ENCODE assay signal across 8 mouse cellular contexts in genomic region chr10:7469716-7470414, GRCm38 (mm10). TPM values are rescaled to one million over a fixed set of nuclear protein-coding genes. Genes with fewer than 3 reads are reported as not detected.
A peak's percentile ranks its signal among the peaks of the same experiment; 100 is the strongest.
DNase-seq lines count a peak whose midpoint lies in the region; ATAC-seq and TF ChIP-seq lines count a peak whose summit lies in the region.
"Not testable (repeated sequence)": the region's sequence is repeated elsewhere in the genome, so short reads cannot be mapped to it uniquely, and the experiment has no call there.

No protein-coding gene starts in this region.

- not testable (repeated sequence) for H3K9me3 ChIP-seq in ES-Bruce4 (replicated peaks; ENCODE audit: control insufficient read depth, insufficient read depth, low read length, poor library complexity, severe bottlenecking); hindbrain, embryonic 12.5 days (replicated peaks); neural tube, embryonic 14.5 days (ENCODE audit: control insufficient read depth, low read length)

- WGBS in hindbrain, embryonic 12.5 days = 0% methylated on average over 7 of the region's 7 CpGs
- 1% methylated on average over 7 of the region's 7 CpGs for WGBS in neural tube, embryonic 14.5 days

- ATAC-seq in hindbrain, embryonic 12.5 days (ENCODE audit: low FRiP score) = not testable (repeated sequence)
- ATAC-seq in neural tube, embryonic 14.5 days (ENCODE audit: low read depth) = 0 out of 2 replicates have a peak, but pooled peaks have one; percentile 44

- H3K27me3 ChIP-seq in ES-Bruce4 (ENCODE audit: control insufficient read depth, insufficient read depth, low read length, poor library complexity, severe bottlenecking); hindbrain, embryonic 12.5 days; neural tube, embryonic 14.5 days (ENCODE audit: control insufficient read depth, insufficient read depth, low read length); testis, adult 2 months (ENCODE audit: control insufficient read depth, insufficient read depth, low read length): not testable (repeated sequence)

- H3K4me3 ChIP-seq in ES-Bruce4 (ENCODE audit: low read depth, low read length); hindbrain, embryonic 12.5 days; neural tube, embryonic 14.5 days (ENCODE audit: low read depth, low read length); testis, adult 2 months (ENCODE audit: control insufficient read depth, low read depth, low read length): not testable (repeated sequence)

- peak; percentile 28 for TF ChIP-seq CTCF in ES-Bruce4 (IDR thresholded peaks at IDR 0.05; ENCODE audit: low read depth, low read length)
- peak; percentile 11; the same call in 1 of the 2 replicates for TF ChIP-seq CTCF in testis, adult 2 months (IDR thresholded peaks at IDR 0.05; ENCODE audit: control insufficient read depth, insufficient read depth, insufficient replicate concordance, low read depth, low read length)

- TF ChIP-seq EP300 in ES-Bruce4 (IDR thresholded peaks at IDR 0.05; ENCODE audit: insufficient read depth, low read depth, low read length) = not testable (repeated sequence)

- not testable (repeated sequence) for H3K4me1 ChIP-seq in ES-Bruce4 (ENCODE audit: control insufficient read depth, insufficient read depth, low read length); hindbrain, embryonic 12.5 days; neural tube, embryonic 14.5 days (ENCODE audit: control insufficient read depth, insufficient read depth, low read length); testis, adult 2 months (ENCODE audit: control insufficient read depth, insufficient read depth, low read length)

- peak; percentile 67 for DNase-seq in cerebellum, adult 8-10 months
- DNase-seq in frontal cortex, adult 2 months (ENCODE audit: extremely low spot score in 1 of 2, low spot score in 1 of 2) = peak; percentile 26 to 82
- DNase-seq in layer of hippocampus, adult 8-10 months (ENCODE audit: low spot score in 2 of 2) = peak; percentile 15 to 76
- DNase-seq in lung, adult 18-20 months = peak; percentile 46 to 50

- peak overlapping the region; percentile 38 for H3K4me2 ChIP-seq in hindbrain, embryonic 12.5 days (replicated peaks)
- H3K4me2 ChIP-seq in neural tube, embryonic 14.5 days (ENCODE audit: low read depth, low read length) = not testable (repeated sequence)

- not testable (repeated sequence) for H3K36me3 ChIP-seq in ES-Bruce4 (ENCODE audit: control insufficient read depth, insufficient read depth, low read length, poor library complexity, severe bottlenecking); hindbrain, embryonic 12.5 days; neural tube, embryonic 14.5 days (ENCODE audit: control insufficient read depth, insufficient read depth, low read length); testis, adult 2 months (ENCODE audit: control insufficient read depth, insufficient read depth, low read length)

- H3K9ac ChIP-seq in ES-Bruce4 (ENCODE audit: low read depth, poor library complexity, severe bottlenecking) = 0 out of 2 replicates have a peak overlapping the region, but pooled peaks have one; percentile 40
- not testable (repeated sequence) for H3K9ac ChIP-seq in hindbrain, embryonic 12.5 days; neural tube, embryonic 14.5 days (replicated peaks; ENCODE audit: low read depth, low read length)

- not testable (repeated sequence) for H3K27ac ChIP-seq in ES-Bruce4 (ENCODE audit: insufficient read depth, low read length); hindbrain, embryonic 12.5 days; neural tube, embryonic 14.5 days (ENCODE audit: low read depth, low read length); testis, adult 2 months (ENCODE audit: control insufficient read depth, insufficient read depth, low read depth, low read length)

- TF ChIP-seq POLR2A in ES-Bruce4 (IDR thresholded peaks at IDR 0.05; ENCODE audit: insufficient read depth, low read length); testis, adult 2 months (IDR thresholded peaks at IDR 0.05; ENCODE audit: control insufficient read depth, low read depth, low read length): not testable (repeated sequence)

RNA-seq across cellular contexts. Expression of gene Ulbp1, which starts 3.6 kb away (rescaled TPM):
- 1.8 and 3.1 TPM in 2 replicates for polyA plus RNA-seq in ES-Bruce4 (2011; ENCODE audit: insufficient read depth, insufficient read length, low read depth, missing spikeins)
- 0.06 and 0.11 TPM in 2 replicates for polyA plus RNA-seq in frontal cortex, adult 2 months (2012; rRNA removed)
- 2.0 and 2.6 TPM in 2 replicates for polyA plus RNA-seq in hindbrain, embryonic 12.5 days (2016; fragmentation: Nextera tagmentation; extraction: Ambion mirVana)
- total RNA-seq in layer of hippocampus, adult 8-10 months (2022) = under 1 TPM in 3 of 4 experiments, not detected in 1; 0.37 to 0.54 (median 0.52) TPM
- polyA plus RNA-seq in neural tube, embryonic 14.5 days (2014; fragmentation: Nextera tagmentation; extraction: Ambion mirVana) = 0.36 and 0.48 TPM in 2 replicates
- polyA plus RNA-seq in testis, adult 2 months (2012; rRNA removed) = 0.42 and 0.61 TPM in 2 replicates
